Mouse (Mus musculus) forelimb bud, embryonic 11.5 days (tissue): ENCODE results near the gene Ankrd31.
"Not testable (repeated sequence)": the region's sequence is repeated elsewhere in the genome, so short reads cannot be mapped to it uniquely, and the experiment has no call there.

Source experiments
- DNase-seq: peaks from one replicate; pipeline ENCODE4 v3.0.0-alpha.2; 2012; ENCODE audit warnings: low read depth, low spot score

Ankrd31 gene

DNA sequence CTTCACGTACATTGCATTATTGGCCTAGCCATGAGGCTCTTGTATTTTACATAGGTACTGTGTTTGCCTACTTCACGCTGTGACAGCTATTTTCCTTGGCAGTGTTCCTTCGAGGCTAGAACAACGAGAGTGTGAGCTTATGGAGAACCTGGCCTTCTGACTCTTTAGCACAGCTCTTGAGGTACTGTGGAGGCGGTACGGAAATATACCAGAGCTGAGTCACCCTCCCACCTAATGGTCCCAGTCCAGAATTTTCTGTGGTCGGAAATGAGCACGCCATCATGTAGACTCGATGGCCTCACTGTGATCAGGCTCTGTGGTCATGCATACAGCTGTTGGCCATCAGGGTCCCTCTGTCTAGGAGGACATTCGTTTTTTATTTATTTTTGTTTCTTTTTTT lies 191.6 kb downstream of the Ankrd31 start:
- no peak for DNase-seq

DNA sequence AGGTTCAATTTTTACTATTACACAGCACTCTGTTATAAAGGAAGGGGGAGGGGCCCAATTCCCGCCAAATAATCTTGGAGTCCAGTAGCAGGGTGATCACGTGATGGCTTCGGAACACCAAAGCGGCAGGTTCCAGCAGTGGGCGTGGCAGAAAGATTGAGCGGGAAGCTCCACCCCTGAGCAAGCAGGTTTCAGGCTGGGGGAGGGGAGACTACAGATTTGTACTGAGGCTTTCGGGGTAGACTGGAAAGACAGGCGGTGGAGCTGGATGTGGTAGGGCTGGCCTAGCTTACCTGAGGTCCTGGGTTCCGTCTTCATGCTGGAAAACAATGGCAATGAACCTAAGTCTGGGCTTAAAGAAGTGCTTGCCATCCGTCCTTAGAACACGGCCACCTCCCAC lies 193.4 kb downstream of the Ankrd31 start:
- not testable (repeated sequence) for DNase-seq

GRCm38 (mm10) chr13:96943571-96943970 lies 195.5 kb downstream of the Ankrd31 start:
- no peak for DNase-seq

- no peak for DNase-seq
These were observed 197.7 kb downstream of the Ankrd31 start for GRCm38 (mm10) chr13:96945748-96946147.

GRCm38 (mm10) chr13:96947722-96948121 lies 199.7 kb downstream of the Ankrd31 start:
- no peak for DNase-seq

GRCm38 (mm10) chr13:96951880-96952279 lies 203.8 kb downstream of the Ankrd31 start:
- DNase-seq = no peak

- DNase-seq = no peak
These were observed 208.4 kb downstream of the Ankrd31 start for GRCm38 (mm10) chr13:96956466-96956865.
